Mouse (Mus musculus) hindbrain, embryonic 14.5 days (tissue): Measurements from ENCODE around the gene Slc25a26. TPM values are rescaled to one million over a fixed set of nuclear protein-coding genes. Genes with fewer than 3 reads are reported as not detected.
A peak's percentile ranks its signal among the peaks of the same experiment; 100 is the strongest.

ENCODE experiments used
- ATAC-seq: fragments of 200-750 bp; cut with Nextera tagmentation; 2 replicates; pipeline ENCODE4 v1.8.0; 2017; ENCODE audit warnings: moderate number of reproducible peaks, mild to moderate bottlenecking, moderate TSS enrichment, moderate library complexity; ENCODE audit not compliant: low FRiP score
- DNase-seq: peaks from one replicate; pipeline ENCODE4 v3.0.0-alpha.2; 2015; ENCODE audit warnings: low spot score
- H3K27ac ChIP-seq: fragments of 300-500 bp; sonication (generic); 2 replicates; pipeline ENCODE4 v1.5.1; 2014; ENCODE audit warnings: mild to moderate bottlenecking, moderate library complexity
- H3K27me3 ChIP-seq: fragments of 300-500 bp; sonication (generic); 2 replicates; pipeline ENCODE4 v1.6.1; 2014; ENCODE audit warnings: mild to moderate bottlenecking, low read length, mixed read lengths; ENCODE audit not compliant: control insufficient read depth, insufficient read depth
- H3K36me3 ChIP-seq: fragments of 300-500 bp; sonication (generic); replicated peaks from 2 replicates; pipeline ENCODE4 v1.6.1; 2014; ENCODE audit not compliant: control insufficient read depth, insufficient read depth
- H3K4me1 ChIP-seq: fragments of 300-500 bp; sonication (generic); replicated peaks from 2 replicates; pipeline ENCODE4 v1.6.1; 2014; ENCODE audit warnings: antibody characterized with exemption, low read length, mixed read lengths; ENCODE audit not compliant: control insufficient read depth, insufficient read depth
- H3K4me2 ChIP-seq: fragments of 300-500 bp; sonication (generic); replicated peaks from 2 replicates; pipeline ENCODE4 v1.6.1; 2014; ENCODE audit warnings: mild to moderate bottlenecking, moderate library complexity
- H3K4me3 ChIP-seq: fragments of 300-500 bp; sonication (generic); replicated peaks from 2 replicates; pipeline ENCODE4 v1.5.1; 2014; ENCODE audit warnings: mild to moderate bottlenecking, low read length
- H3K9ac ChIP-seq: fragments of 300-500 bp; sonication (generic); 2 replicates; pipeline ENCODE4 v1.6.1; 2014
- H3K9me3 ChIP-seq: fragments of 300-500 bp; sonication (generic); 2 replicates; pipeline ENCODE4 v1.6.1; 2016; ENCODE audit warnings: low read length; ENCODE audit not compliant: control insufficient read depth
- WGBS: fragments of 180-500 bp; shearing (Covaris S2); extraction: QIAGEN DNeasy Blood & Tissue Kit; methylation state at CpG from one replicate; pipeline ENCODE4 v1.1.7; 2014; 5-methylcytosine and 5-hydroxymethylcytosine counted together
- polyA plus RNA-seq: library from polyadenylated mRNA; unstranded; fragments of >200 nt; fragmentation: Nextera tagmentation; extraction: Ambion mirVana; gene quantifications from 2 replicates; pipeline ENCODE4 v1.2.1, GENCODE M21; 2014

Gene Slc25a26
- 6.8 TPM in 2 replicates for polyA plus RNA-seq

- ATAC-seq (peak; percentile 97), DNase-seq (peak; percentile 98)
- Histone ChIP-seq H3K4me1 (peaks cover 10% of the 10 kb centered on the region), H3K36me3 (no peaks in the 10 kb centered on the region), H3K4me3 (peak within 1 kb of the TSS; percentile 62), H3K27me3 (no peaks in the 10 kb centered on the region), H3K9ac (peak within 1 kb of the TSS; percentile 70), H3K4me2 (peak within 1 kb of the TSS; percentile 73), H3K9me3 (no peaks in the 10 kb centered on the region), H3K27ac (no peak within 1 kb of the TSS)
- WGBS: 1% methylated on average over 37 of the region's 37 CpGs
Observed at GRCm38 (mm10) chr6:94499897-94500623, at the start of gene Slc25a26. TSS of gene Slc25a26 (plus strand) at chr6:94500331.

- Histone ChIP-seq H3K27me3 (no peaks in the 10 kb centered on the region), H3K4me3 (no peak overlapping the region; the same call in 1 of the 2 replicates), H3K4me1 (peaks cover 7% of the 10 kb centered on the region), H3K27ac (no peak overlapping the region; the same call in 1 of the 2 replicates), H3K9me3 (no peaks in the 10 kb centered on the region), H3K36me3 (no peaks in the 10 kb centered on the region), H3K4me2 (peak overlapping the region; percentile 46), H3K9ac (no peak overlapping the region)
- WGBS: 7% methylated on average over 12 of the region's 12 CpGs
- peak; percentile 87 for DNase-seq
- ATAC-seq: peak; percentile 90
Observed at GRCm38 (mm10) chr6:94464037-94464891, 35.9 kb upstream of the Slc25a26 start.

GRCm38 (mm10) chr6:94466508-94467205 is 33.5 kb upstream of the Slc25a26 start:
- Histone ChIP-seq H3K4me3 (no peak overlapping the region), H3K36me3 (no peaks in the 10 kb centered on the region), H3K9ac (no peak overlapping the region), H3K9me3 (no peaks in the 10 kb centered on the region), H3K4me2 (no peak overlapping the region), H3K27me3 (no peaks in the 10 kb centered on the region), H3K4me1 (peaks cover 7% of the 10 kb centered on the region), H3K27ac (no peak overlapping the region)
- DNase-seq: no peak
- WGBS: 63% methylated on average over 5 of the region's 5 CpGs
- no peak for ATAC-seq

- Histone ChIP-seq H3K9me3 (no peaks in the 10 kb centered on the region), H3K4me2 (no peak overlapping the region), H3K9ac (no peak overlapping the region), H3K36me3 (no peaks in the 10 kb centered on the region), H3K27ac (no peak overlapping the region), H3K4me3 (no peak overlapping the region), H3K27me3 (no peaks in the 10 kb centered on the region), H3K4me1 (no peaks in the 10 kb centered on the region)
- DNase-seq (no peak), ATAC-seq (no peak)
- 66% methylated on average over 2 of the region's 2 CpGs for WGBS
Observed at GRCm38 (mm10) chr6:94492739-94493138, 7.4 kb upstream of the Slc25a26 start.

- H3K27ac ChIP-seq: no peak overlapping the region
- DNase-seq: no peak
- no peaks in the 10 kb centered on the region for H3K27me3 ChIP-seq
- no peak overlapping the region for H3K9ac ChIP-seq
- ATAC-seq: no peak
- H3K4me2 ChIP-seq: no peak overlapping the region
- no peak overlapping the region for H3K4me3 ChIP-seq
- H3K9me3 ChIP-seq: no peaks in the 10 kb centered on the region
- 0 out of 2 replicates have a peak, but pooled peaks cover 5% of the 10 kb centered on the region for H3K36me3 ChIP-seq
- 69% methylated on average over 6 of the region's 6 CpGs for WGBS
- peaks cover 10% of the 10 kb centered on the region for H3K4me1 ChIP-seq
Observed at GRCm38 (mm10) chr6:94503963-94504362, 3.8 kb downstream of the Slc25a26 start.

- Histone ChIP-seq H3K4me2 (no peak overlapping the region), H3K9me3 (no peaks in the 10 kb centered on the region), H3K27ac (no peak overlapping the region), H3K27me3 (no peaks in the 10 kb centered on the region), H3K9ac (no peak overlapping the region), H3K36me3 (0 out of 2 replicates have a peak, but pooled peaks cover 5% of the 10 kb centered on the region), H3K4me1 (no peaks in the 10 kb centered on the region), H3K4me3 (no peak overlapping the region)
- DNase-seq: no peak
- ATAC-seq: no peak
- 83% methylated on average over 6 of the region's 6 CpGs for WGBS
Observed at GRCm38 (mm10) chr6:94507921-94508320, 7.8 kb downstream of the Slc25a26 start.

GRCm38 (mm10) chr6:94508807-94509206 is 8.7 kb downstream of the Slc25a26 start:
- no peak for DNase-seq
- Histone ChIP-seq H3K9me3 (no peaks in the 10 kb centered on the region), H3K4me2 (no peak overlapping the region), H3K36me3 (0 out of 2 replicates have a peak, but pooled peaks cover 5% of the 10 kb centered on the region), H3K4me1 (no peaks in the 10 kb centered on the region), H3K27me3 (no peaks in the 10 kb centered on the region), H3K27ac (no peak overlapping the region), H3K4me3 (no peak overlapping the region), H3K9ac (no peak overlapping the region)
- WGBS: 85% methylated on average over 2 of the region's 2 CpGs
- no peak for ATAC-seq

- DNase-seq (no peak), ATAC-seq (no peak)
- H3K4me2 ChIP-seq: no peak overlapping the region
- no peaks in the 10 kb centered on the region for H3K27me3 ChIP-seq
- no peak overlapping the region for H3K27ac ChIP-seq
- H3K4me1 ChIP-seq: no peaks in the 10 kb centered on the region
- H3K9ac ChIP-seq: no peak overlapping the region
- no peaks in the 10 kb centered on the region for H3K9me3 ChIP-seq
- H3K36me3 ChIP-seq: 0 out of 2 replicates have a peak, but pooled peaks cover 5% of the 10 kb centered on the region
- no peak overlapping the region for H3K4me3 ChIP-seq
- 80% methylated on average over 6 of the region's 6 CpGs for WGBS
Observed at GRCm38 (mm10) chr6:94509220-94509619, 9.1 kb downstream of the Slc25a26 start.

GRCm38 (mm10) chr6:94518171-94518570 is 18.0 kb downstream of the Slc25a26 start:
- no peak for ATAC-seq
- no peaks in the 10 kb centered on the region for H3K4me1 ChIP-seq
- H3K4me2 ChIP-seq: no peak overlapping the region
- H3K9ac ChIP-seq: no peak overlapping the region
- H3K27ac ChIP-seq: no peak overlapping the region
- H3K9me3 ChIP-seq: no peaks in the 10 kb centered on the region
- no peaks in the 10 kb centered on the region for H3K36me3 ChIP-seq
- H3K27me3 ChIP-seq: no peaks in the 10 kb centered on the region
- H3K4me3 ChIP-seq: no peak overlapping the region
- no peak for DNase-seq
- WGBS: 94% methylated on average over 6 of the region's 6 CpGs
